Mouse (Mus musculus) lung, adult 2 months (tissue): ENCODE results near the gene Fgf9. TPM values are rescaled to one million over a fixed set of nuclear protein-coding genes. Genes with fewer than 3 reads are reported as not detected.

Experiments used
- DNase-seq: peaks from one replicate; pipeline ENCODE4 v3.0.0; 2022
- H3K4me1 ChIP-seq: fragments of 200-500 bp; 2 replicates; pipeline ENCODE4 v1.6.1; 2011; ENCODE audit warnings: low read length; ENCODE audit not compliant: control insufficient read depth, insufficient read depth
- H3K4me3 ChIP-seq: fragments of 200-500 bp; replicated peaks from 2 replicates; pipeline ENCODE3; 2011; ENCODE audit warnings: low read depth, mild to moderate bottlenecking, control low read depth, low read length; ENCODE audit errors: extremely low read depth
- CTCF ChIP-seq: fragments of 200-500 bp; IDR thresholded peaks from 2 replicates; pipeline ENCODE4 v1.5.1; 2011; ENCODE audit warnings: mild to moderate bottlenecking, low read length, control low read depth; ENCODE audit not compliant: insufficient read depth
- POLR2A ChIP-seq: fragments of 200-500 bp; IDR thresholded peaks from 2 replicates; pipeline ENCODE4 v1.6.1; 2011; ENCODE audit warnings: low read depth, mild to moderate bottlenecking, control low read depth, low read length, borderline replicate concordance; ENCODE audit errors: extremely low read depth
- WGBS: fragments of 180-500 bp; shearing (Covaris S2); methylation state at CpG from one replicate; pipeline ENCODE4 v1.1.7; 2018; 5-methylcytosine and 5-hydroxymethylcytosine counted together
- polyA plus RNA-seq: library from polyadenylated mRNA; depleted of rRNA; stranded (reverse); fragments of >200 nt; gene quantifications from 2 replicates; pipeline ENCODE4 v1.2.3, GENCODE M21; 2012

Fgf9 gene
- polyA plus RNA-seq, 1 experiment = 0.20 TPM

- TF ChIP-seq CTCF (no peak), POLR2A (no peak)
- DNase-seq = peak; percentile 32
- Histone ChIP-seq H3K4me3 (no peak overlapping the region), H3K4me1 (peaks cover 20% of the 10 kb centered on the region)
- WGBS = 2% methylated on average over 29 of the region's 29 CpGs
Measured at GRCm38 (mm10) chr14:58072771-58073501, 2.6 kb downstream of the Fgf9 start.

GRCm38 (mm10) chr14:58073936-58074335 lies 3.6 kb downstream of the Fgf9 start:
- peak; percentile 25 for DNase-seq
- WGBS = 4% methylated on average over 20 of the region's 20 CpGs
- peaks cover 20% of the 10 kb centered on the region for H3K4me1 ChIP-seq
- H3K4me3 ChIP-seq = no peak overlapping the region
- TF ChIP-seq CTCF = no peak

- WGBS = under 1% methylated on average over 61 of the region's 61 CpGs
- H3K4me1 ChIP-seq = peaks cover 19% of the 10 kb centered on the region
- peak overlapping the region; percentile 64 for H3K4me3 ChIP-seq
- TF ChIP-seq CTCF (no peak), POLR2A (no peak)
- peak; percentile 36 for DNase-seq
Measured at GRCm38 (mm10) chr14:58074621-58075432, 4.5 kb downstream of the Fgf9 start.

- peak; percentile 16 for DNase-seq
- Histone ChIP-seq H3K4me1 (peaks cover 14% of the 10 kb centered on the region), H3K4me3 (peak overlapping the region; percentile 64)
- TF ChIP-seq POLR2A (no peak), CTCF (no peak)
- WGBS = under 1% methylated on average over 31 of the region's 31 CpGs
Measured at GRCm38 (mm10) chr14:58075433-58076029, 5.2 kb downstream of the Fgf9 start.

- peaks cover 13% of the 10 kb centered on the region for H3K4me1 ChIP-seq
- under 1% methylated on average over 40 of the region's 40 CpGs for WGBS
- H3K4me3 ChIP-seq = peak overlapping the region; percentile 27
- DNase-seq = peak; percentile 37
- TF ChIP-seq POLR2A (no peak), CTCF (no peak)
Measured at GRCm38 (mm10) chr14:58076030-58076521, 5.7 kb downstream of the Fgf9 start.

GRCm38 (mm10) chr14:58076726-58077255 lies 6.4 kb downstream of the Fgf9 start:
- no peak for DNase-seq
- H3K4me3 ChIP-seq = peak overlapping the region; percentile 52
- 18% methylated on average over 14 of the region's 14 CpGs for WGBS
- peaks cover 13% of the 10 kb centered on the region for H3K4me1 ChIP-seq
- TF ChIP-seq CTCF (no peak), POLR2A (no peak)

- TF ChIP-seq CTCF = no peak
- no peak for TF ChIP-seq POLR2A
- Histone ChIP-seq H3K4me1 (peaks cover 3% of the 10 kb centered on the region; the same call in 1 of the 2 replicates), H3K4me3 (no peak overlapping the region)
- WGBS = 73% methylated on average over 2 of the region's 2 CpGs
- no peak for DNase-seq
Measured at GRCm38 (mm10) chr14:58079471-58079870, 9.1 kb downstream of the Fgf9 start.

GRCm38 (mm10) chr14:58081955-58082354 lies 11.6 kb downstream of the Fgf9 start:
- TF ChIP-seq CTCF (no peak), POLR2A (no peak)
- H3K4me1 ChIP-seq = no peaks in the 10 kb centered on the region
- H3K4me3 ChIP-seq = no peak overlapping the region
- 18% methylated on average over 1 of the region's 1 CpGs for WGBS
- DNase-seq = no peak

- DNase-seq = no peak
- WGBS = 97% methylated on average over 3 of the region's 3 CpGs
- Histone ChIP-seq H3K4me1 (no peaks in the 10 kb centered on the region), H3K4me3 (no peak overlapping the region)
- TF ChIP-seq CTCF (no peak), POLR2A (no peak)
Measured at GRCm38 (mm10) chr14:58084240-58084639, 13.9 kb downstream of the Fgf9 start.
